Mouse (Mus musculus) urinary bladder, postnatal 10 days (tissue): ENCODE measurements around the gene Snrpd2.

Experiments used
- DNase-seq: peaks from one replicate; pipeline ENCODE4 v3.0.0; 2022; ENCODE audit warnings: low spot score

Snrpd2 gene

GRCm38 (mm10) chr7:19149626-19150025 lies at the start of gene Snrpd2:
Snrpd2 (plus strand) TSS chr7:19149722.
- DNase-seq, result peak; percentile 93

GRCm38 (mm10) chr7:19100290-19100689 lies 49.2 kb upstream of the Snrpd2 start:
- no peak for DNase-seq

GRCm38 (mm10) chr7:19103741-19104140 lies 45.8 kb upstream of the Snrpd2 start:
- DNase-seq, result no peak

GRCm38 (mm10) chr7:19104486-19104885 lies 45.0 kb upstream of the Snrpd2 start:
- no peak for DNase-seq

GRCm38 (mm10) chr7:19107436-19107835 lies 42.1 kb upstream of the Snrpd2 start:
- no peak for DNase-seq

- no peak for DNase-seq
Measured at GRCm38 (mm10) chr7:19109565-19109964, 40.0 kb upstream of the Snrpd2 start.

GRCm38 (mm10) chr7:19118028-19118771 lies 31.3 kb upstream of the Snrpd2 start, which contains the start of gene Gm4969:
Gm4969 (minus strand) TSS chr7:19118368.
- DNase-seq, result no peak

GRCm38 (mm10) chr7:19119083-19119482 lies 30.4 kb upstream of the Snrpd2 start:
- no peak for DNase-seq

- DNase-seq, result peak; percentile 71
Measured at GRCm38 (mm10) chr7:19119631-19120429, 29.7 kb upstream of the Snrpd2 start, which contains the start of gene Fbxo46. Fbxo46 (plus strand) TSS chr7:19119859.

GRCm38 (mm10) chr7:19121686-19122085 lies 27.8 kb upstream of the Snrpd2 start:
- no peak for DNase-seq

GRCm38 (mm10) chr7:19124713-19125112 lies 24.8 kb upstream of the Snrpd2 start:
- no peak for DNase-seq

GRCm38 (mm10) chr7:19127744-19128143 lies 21.8 kb upstream of the Snrpd2 start:
- DNase-seq, result no peak

GRCm38 (mm10) chr7:19129396-19129795 lies 20.1 kb upstream of the Snrpd2 start:
- no peak for DNase-seq

- no peak for DNase-seq
Measured at GRCm38 (mm10) chr7:19130657-19131056, 18.9 kb upstream of the Snrpd2 start.

GRCm38 (mm10) chr7:19131324-19131848 lies 18.1 kb upstream of the Snrpd2 start:
- DNase-seq, result peak; percentile 93

GRCm38 (mm10) chr7:19136168-19136567 lies 13.4 kb upstream of the Snrpd2 start:
- no peak for DNase-seq

GRCm38 (mm10) chr7:19136673-19137334 lies 12.7 kb upstream of the Snrpd2 start:
- no peak for DNase-seq

GRCm38 (mm10) chr7:19137380-19137779 lies 12.1 kb upstream of the Snrpd2 start:
- DNase-seq, result no peak

GRCm38 (mm10) chr7:19146793-19147192 lies 2.7 kb upstream of the Snrpd2 start:
- DNase-seq, result no peak

- DNase-seq, result no peak
Measured at GRCm38 (mm10) chr7:19147497-19148045, 2.0 kb upstream of the Snrpd2 start.

GRCm38 (mm10) chr7:19148180-19148874 lies 1.2 kb upstream of the Snrpd2 start:
- DNase-seq, result no peak
